Mouse (Mus musculus) lung, embryonic 14.5 days (tissue): ENCODE measurements around the gene Kcnk7. TPM values are rescaled to one million over a fixed set of nuclear protein-coding genes. Genes with fewer than 3 reads are reported as not detected.
"Not testable (repeated sequence)": the region's sequence is repeated elsewhere in the genome, so short reads cannot be mapped to it uniquely, and the experiment has no call there.

Source experiments
- ATAC-seq: fragments of 200-750 bp; cut with Nextera tagmentation; 2 replicates; pipeline ENCODE4 v1.8.0; 2017; ENCODE audit warnings: mild to moderate bottlenecking, moderate TSS enrichment, moderate library complexity; ENCODE audit not compliant: insufficient read depth
- DNase-seq: peaks from one replicate; pipeline ENCODE4 v3.0.0-alpha.2; 2015
- H3K27ac ChIP-seq: fragments of 300-500 bp; sonication (generic); 2 replicates; pipeline ENCODE4 v1.5.1; 2014; ENCODE audit warnings: low read depth, mild to moderate bottlenecking, moderate library complexity
- H3K27me3 ChIP-seq: fragments of 300-500 bp; sonication (generic); 2 replicates; pipeline ENCODE4 v1.6.1; 2014; ENCODE audit warnings: low read length, control low read depth; ENCODE audit not compliant: insufficient read depth
- H3K36me3 ChIP-seq: fragments of 300-500 bp; sonication (generic); 2 replicates; pipeline ENCODE4 v1.6.1; 2014; ENCODE audit warnings: control low read depth; ENCODE audit not compliant: insufficient read depth
- H3K4me1 ChIP-seq: fragments of 300-500 bp; sonication (generic); 2 replicates; pipeline ENCODE4 v1.6.1; 2014; ENCODE audit warnings: antibody characterized with exemption, control low read depth; ENCODE audit not compliant: insufficient read depth
- H3K4me2 ChIP-seq: fragments of 300-500 bp; sonication (generic); 2 replicates; pipeline ENCODE4 v1.6.1; 2014; ENCODE audit warnings: mild to moderate bottlenecking
- H3K4me3 ChIP-seq: fragments of 300-500 bp; sonication (generic); 2 replicates; pipeline ENCODE4 v1.5.1; 2014; ENCODE audit warnings: low read depth, low read length
- H3K9ac ChIP-seq: fragments of 300-500 bp; sonication (generic); 2 replicates; pipeline ENCODE4 v1.6.1; 2014
- H3K9me3 ChIP-seq: fragments of 300-500 bp; sonication (generic); 2 replicates; pipeline ENCODE4 v1.6.1; 2016; ENCODE audit warnings: low read depth, low read length, control low read depth
- CTCF ChIP-seq: IDR thresholded peaks from 2 replicates; pipeline ENCODE4 v1.5.1; 2016; ENCODE audit warnings: antibody characterized with exemption, low read depth
- WGBS: fragments of 180-500 bp; shearing (Covaris S2); extraction: QIAGEN DNeasy Blood & Tissue Kit; methylation state at CpG from one replicate; pipeline ENCODE4 v1.1.7; 2014; 5-methylcytosine and 5-hydroxymethylcytosine counted together
- polyA plus RNA-seq: library from polyadenylated mRNA; unstranded; fragments of >200 nt; fragmentation: Nextera tagmentation; extraction: Ambion mirVana; gene quantifications from 2 replicates; pipeline ENCODE4 v1.2.1, GENCODE M21; 2014

Gene Kcnk7
- polyA plus RNA-seq, 1 experiment from 2014 or later: 0.47 TPM

DNA sequence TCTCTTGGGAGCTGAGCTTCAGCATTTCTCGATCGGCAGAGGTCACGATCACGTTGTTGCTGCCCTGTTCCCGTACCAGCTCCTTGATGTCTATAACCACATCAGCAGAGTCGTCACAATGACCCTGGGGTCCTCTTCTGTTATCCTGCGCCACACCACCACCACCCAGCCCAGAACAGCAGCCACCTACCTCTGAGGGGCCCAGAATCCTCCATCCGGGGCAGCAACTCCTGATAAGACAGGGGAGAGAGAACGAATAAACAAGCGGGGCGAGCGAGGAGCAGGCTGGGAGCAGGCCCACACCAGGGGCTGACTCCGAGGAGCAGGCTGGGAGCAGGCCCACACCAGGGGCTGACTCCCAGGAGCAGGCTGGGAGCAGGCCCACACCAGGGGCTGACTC, 17.7 kb upstream of the Kcnk7 start:
- no peaks in the 10 kb centered on the region for H3K9me3 ChIP-seq
- H3K27ac ChIP-seq: no peak overlapping the region
- no peak overlapping the region for H3K4me3 ChIP-seq
- DNase-seq: no peak
- no peaks in the 10 kb centered on the region for H3K27me3 ChIP-seq
- H3K4me2 ChIP-seq: no peak overlapping the region
- peaks cover 15% of the 10 kb centered on the region; the same call in 1 of the 2 replicates for H3K4me1 ChIP-seq
- no peak for TF ChIP-seq CTCF
- ATAC-seq: no peak
- H3K36me3 ChIP-seq: peaks cover 62% of the 10 kb centered on the region
- H3K9ac ChIP-seq: no peak overlapping the region
- 79% methylated on average over 13 of the region's 13 CpGs for WGBS

DNA sequence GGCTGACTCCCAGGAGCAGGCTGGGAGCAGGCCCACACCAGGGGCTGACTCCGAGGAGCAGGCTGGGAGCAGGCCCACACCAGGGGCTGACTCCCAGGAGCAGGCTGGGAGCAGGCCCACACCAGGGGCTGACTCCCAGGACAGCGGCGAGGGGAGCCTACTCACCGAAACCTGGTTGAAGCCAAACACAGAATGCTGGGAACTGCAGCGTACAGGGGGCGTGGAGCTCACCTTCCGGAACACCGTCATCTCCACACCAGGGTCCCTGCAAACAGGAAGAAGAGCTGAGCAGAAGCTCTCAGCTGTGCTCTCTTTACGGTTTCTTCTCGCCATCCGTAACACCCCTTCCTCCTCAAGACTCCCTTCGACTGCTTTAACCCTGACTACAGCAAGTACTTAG, 17.2 kb upstream of the Kcnk7 start:
- not testable (repeated sequence) for H3K9me3 ChIP-seq, DNase-seq, ATAC-seq, H3K27ac ChIP-seq, H3K27me3 ChIP-seq
- Histone ChIP-seq H3K9ac (peak overlapping the region; percentile 84; the same call in 1 of the 2 replicates), H3K4me3 (peak overlapping the region; percentile 92; the same call in 1 of the 2 replicates), H3K4me2 (peak overlapping the region; percentile 97; the same call in 1 of the 2 replicates), H3K4me1 (peaks cover 16% of the 10 kb centered on the region; the same call in 1 of the 2 replicates), H3K36me3 (peaks cover 61% of the 10 kb centered on the region)
- WGBS: 88% methylated on average over 12 of the region's 12 CpGs

DNA sequence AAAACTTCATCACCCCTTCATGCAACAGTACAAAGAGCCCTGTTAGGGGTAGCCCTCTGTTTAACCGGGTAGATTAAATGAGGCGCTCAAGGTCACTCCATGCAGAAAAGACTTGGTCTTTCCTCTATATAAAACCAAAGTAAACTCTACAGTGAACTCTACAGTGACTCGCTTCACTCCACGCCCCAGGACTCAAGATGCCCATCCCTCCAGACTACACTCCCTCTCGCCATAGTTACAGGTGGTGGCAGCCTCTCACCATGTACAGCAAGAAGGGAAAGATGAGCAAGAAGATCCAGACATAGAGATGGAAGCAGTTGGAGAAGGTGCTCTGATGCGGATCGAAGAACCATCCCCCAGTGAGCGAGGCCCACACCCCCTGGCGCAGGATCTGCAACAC, 16.4 kb upstream of the Kcnk7 start:
- TF ChIP-seq CTCF: no peak
- DNase-seq: no peak
- peak overlapping the region; percentile 97 for H3K4me2 ChIP-seq
- no peaks in the 10 kb centered on the region for H3K9me3 ChIP-seq
- WGBS: 18% methylated on average over 9 of the region's 9 CpGs
- H3K36me3 ChIP-seq: peaks cover 58% of the 10 kb centered on the region
- peak overlapping the region; percentile 92 for H3K4me3 ChIP-seq
- H3K27ac ChIP-seq: no peak overlapping the region
- H3K4me1 ChIP-seq: peaks cover 16% of the 10 kb centered on the region; the same call in 1 of the 2 replicates
- ATAC-seq: no peak
- peak overlapping the region; percentile 84 for H3K9ac ChIP-seq
- no peaks in the 10 kb centered on the region for H3K27me3 ChIP-seq

DNA sequence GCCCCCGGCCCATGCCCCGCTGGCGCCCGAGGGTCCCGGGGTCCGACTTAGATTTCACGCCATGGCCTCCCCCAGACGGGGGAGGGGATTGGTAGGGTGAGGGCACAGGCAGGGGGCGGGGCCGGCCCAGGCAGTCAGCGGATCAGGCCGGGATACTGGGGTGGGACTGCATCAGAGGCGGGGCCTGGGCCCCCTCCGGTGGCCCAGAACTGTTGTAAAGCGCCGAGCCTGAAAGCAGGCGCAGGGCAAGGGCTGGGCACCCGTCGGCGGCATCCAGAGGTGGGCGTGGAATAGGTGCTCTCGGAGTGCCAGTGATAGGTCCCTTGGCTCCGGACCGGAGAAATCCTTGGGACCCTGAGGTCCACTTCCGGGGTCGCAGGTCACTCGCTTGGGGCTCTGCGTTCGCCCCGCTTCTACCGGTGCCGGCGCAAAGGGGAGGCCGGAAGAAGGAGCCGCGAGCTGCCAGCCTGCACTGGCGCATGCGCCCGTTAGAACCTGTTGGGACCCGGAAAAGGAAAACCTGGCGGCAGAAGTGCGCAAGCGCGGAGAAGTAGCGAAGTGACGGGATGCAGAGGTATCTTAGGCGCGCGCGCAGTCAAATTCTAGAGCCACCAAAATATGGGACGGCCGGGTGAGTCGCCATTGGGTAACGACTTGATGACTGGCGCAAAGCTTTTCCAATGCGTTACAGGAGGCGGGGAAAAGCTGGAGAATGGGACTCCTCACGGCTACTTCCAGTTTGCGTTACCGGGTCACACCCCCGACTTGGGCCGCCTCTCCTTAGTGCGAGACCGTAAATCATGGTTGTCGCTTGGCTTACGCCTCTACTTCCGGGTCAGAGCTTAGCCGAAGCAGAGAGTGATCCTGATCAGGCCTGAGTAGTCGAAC, 15.7 kb upstream of the Kcnk7 start, which contains the start of the genes Map3k11 and Pcnx3:
TSS of gene Map3k11 (plus strand) at position 543 of the 888 bp plus-strand sequence.
TSS of gene Pcnx3 (minus strand) at position 709 of the 888 bp plus-strand sequence.
- Histone ChIP-seq H3K9ac (peak within 1 kb of the TSS; percentile 88), H3K27ac (peak within 1 kb of the TSS; percentile 94), H3K4me3 (peak within 1 kb of the TSS; percentile 92), H3K4me2 (peak within 1 kb of the TSS; percentile 97), H3K27me3 (no peaks in the 10 kb centered on the region), H3K9me3 (no peaks in the 10 kb centered on the region), H3K4me1 (peaks cover 16% of the 10 kb centered on the region; the same call in 1 of the 2 replicates), H3K36me3 (peaks cover 58% of the 10 kb centered on the region)
- under 1% methylated on average over 69 of the region's 69 CpGs for WGBS
- ATAC-seq: peak; percentile 95
- peak; percentile 99 for DNase-seq
- peak; percentile 53 for TF ChIP-seq CTCF

DNA sequence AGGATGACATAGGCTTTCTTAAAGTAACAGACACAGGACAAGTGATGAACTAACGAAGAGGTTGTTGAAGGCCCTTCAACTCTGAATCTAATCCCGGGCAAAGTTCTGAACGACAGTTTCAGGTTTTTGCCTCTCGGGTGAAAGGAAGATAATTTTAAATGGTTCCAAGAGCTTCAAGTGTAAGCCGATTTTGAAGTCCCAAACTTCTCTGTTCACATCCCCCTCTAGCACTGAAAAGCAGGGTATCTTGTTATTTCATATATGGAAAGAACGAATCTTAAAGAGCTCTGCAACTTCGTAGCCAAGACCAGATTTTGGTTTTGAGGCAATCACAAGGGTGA, 15.1 kb upstream of the Kcnk7 start:
- peak overlapping the region; percentile 92 for H3K4me3 ChIP-seq
- no peaks in the 10 kb centered on the region for H3K27me3 ChIP-seq
- under 1% methylated on average over 7 of the region's 7 CpGs for WGBS
- peak overlapping the region; percentile 97 for H3K4me2 ChIP-seq
- ATAC-seq (no peak), DNase-seq (no peak)
- peaks cover 16% of the 10 kb centered on the region; the same call in 1 of the 2 replicates for H3K4me1 ChIP-seq
- H3K9me3 ChIP-seq: no peaks in the 10 kb centered on the region
- no peak for TF ChIP-seq CTCF
- peak overlapping the region; percentile 88 for H3K9ac ChIP-seq
- peaks cover 58% of the 10 kb centered on the region for H3K36me3 ChIP-seq
- H3K27ac ChIP-seq: peak overlapping the region; percentile 94

DNA sequence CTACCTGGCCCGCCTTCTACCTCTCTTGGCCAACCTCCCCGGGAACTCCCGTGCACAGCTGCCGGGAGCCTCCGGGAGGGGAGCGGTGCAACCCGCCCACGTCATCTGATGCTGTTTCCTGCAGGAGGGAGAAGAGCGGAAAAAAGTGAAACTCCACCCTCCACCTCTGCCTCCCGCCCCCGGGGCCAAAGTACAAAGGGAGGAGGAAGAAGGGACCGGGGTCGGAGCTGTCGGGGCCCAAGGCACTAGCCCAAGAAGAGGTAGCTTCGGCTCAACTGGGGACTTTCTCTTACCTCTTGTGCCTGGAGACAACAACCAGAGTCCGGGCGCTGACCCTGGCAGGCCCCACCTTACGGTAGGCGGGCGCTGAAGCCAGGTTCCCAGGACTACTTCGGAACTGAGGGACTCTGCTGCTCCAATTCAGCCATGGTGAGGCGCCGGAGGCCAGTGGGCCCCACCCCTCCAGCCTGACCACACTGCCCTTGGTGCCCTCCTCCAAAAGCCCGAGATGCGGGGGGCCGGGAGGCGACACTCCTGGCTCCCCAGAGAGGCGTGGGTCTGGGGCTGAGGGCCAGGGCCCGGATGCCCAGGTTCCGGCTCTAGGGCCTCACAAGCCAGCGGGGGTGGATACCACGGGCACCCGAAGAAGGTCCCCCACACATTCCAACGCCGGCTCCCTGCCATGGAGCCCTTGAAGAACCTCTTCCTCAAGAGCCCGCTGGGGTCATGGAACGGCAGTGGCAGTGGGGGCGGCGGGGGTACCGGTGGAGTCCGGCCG, 14.4 kb upstream of the Kcnk7 start:
- no peak for TF ChIP-seq CTCF
- Histone ChIP-seq H3K4me1 (peaks cover 16% of the 10 kb centered on the region; the same call in 1 of the 2 replicates), H3K27ac (peak overlapping the region; percentile 94), H3K4me2 (peak overlapping the region; percentile 97), H3K4me3 (peak overlapping the region; percentile 92), H3K9me3 (no peaks in the 10 kb centered on the region), H3K27me3 (no peaks in the 10 kb centered on the region), H3K36me3 (peaks cover 57% of the 10 kb centered on the region), H3K9ac (peak overlapping the region; percentile 88)
- ATAC-seq (peak; percentile 62), DNase-seq (peak; percentile 90)
- WGBS: 4% methylated on average over 42 of the region's 42 CpGs
